Mouse (Mus musculus): ENCODE results near the gene Arhgef18. TPM values are rescaled to one million over a fixed set of nuclear protein-coding genes. Genes with fewer than 3 reads are reported as not detected.

The Arhgef18 gene
- total RNA-seq, 2 experiments from 2014 or later, result 43.8 to 45.2 TPM

- intact Hi-C loops (cut with DNase I), result no loop called here
- DNase-seq (ENCODE audit: low spot score in 2 of 2), result no peak
Observed at GRCm38 (mm10) chr8:3436492-3436891, 43.7 kb downstream of the Arhgef18 start.

- DNase-seq (ENCODE audit: low spot score in 2 of 2), result no peak
- intact Hi-C loops (cut with DNase I), result no loop called here
Observed at GRCm38 (mm10) chr8:3439510-3439909, 46.7 kb downstream of the Arhgef18 start.

DNA sequence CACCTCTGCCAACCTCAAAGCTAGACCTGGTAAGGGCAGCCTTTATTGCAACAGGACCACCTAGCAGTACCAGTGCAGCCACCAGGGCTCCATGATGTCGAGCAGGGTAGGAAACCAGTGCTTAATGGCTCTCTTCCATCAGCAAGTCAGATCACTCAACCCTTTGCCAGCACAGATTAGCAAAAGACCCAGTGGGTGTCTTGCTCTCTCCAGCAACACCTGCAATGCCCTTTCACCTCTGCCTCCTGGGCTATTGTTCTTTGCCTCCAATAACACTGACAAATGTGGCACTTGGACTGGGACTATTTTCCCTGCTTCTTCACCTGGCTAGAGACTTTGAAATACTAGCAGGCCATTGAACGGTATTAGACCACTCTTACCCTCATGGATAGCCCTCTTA lies 56.4 kb downstream of the Arhgef18 start:
- intact Hi-C loops (cut with DNase I), result no loop called here

GRCm38 (mm10) chr8:3450670-3451069 lies 57.9 kb downstream of the Arhgef18 start:
- intact Hi-C loops (cut with DNase I), result no loop called here
- DNase-seq (ENCODE audit: low spot score in 2 of 2), result peak; percentile 25 to 34

More for the DNA sequence above, 56.4 kb downstream of the Arhgef18 start:
- DNase-seq (ENCODE audit: low spot score in 2 of 2), result no peak

GRCm38 (mm10) chr8:3451992-3452391 lies 59.2 kb downstream of the Arhgef18 start:
- no peak for DNase-seq (ENCODE audit: low spot score in 2 of 2)
- intact Hi-C loops (cut with DNase I), result no loop called here

DNA sequence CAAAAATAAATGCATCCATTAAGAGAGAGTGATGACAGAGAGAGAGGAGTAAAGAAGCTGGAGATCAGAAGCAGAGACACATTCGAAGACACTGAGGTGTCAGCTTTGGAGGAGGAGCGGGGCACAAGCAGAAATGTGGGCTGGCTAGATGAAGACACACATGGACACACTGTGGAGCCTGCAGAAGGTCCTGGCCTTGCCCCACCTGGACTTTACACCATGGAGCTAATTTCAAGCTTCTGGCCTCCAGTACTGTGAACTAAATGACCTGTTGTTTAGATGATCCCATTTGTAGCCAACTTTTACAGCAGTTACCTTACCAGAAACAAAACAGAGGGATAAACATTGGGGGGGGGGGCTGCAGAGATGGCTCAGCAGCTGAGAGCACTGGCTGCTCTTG lies 70.4 kb downstream of the Arhgef18 start:
- DNase-seq (ENCODE audit: low spot score in 2 of 2), result no peak
- intact Hi-C loops (cut with DNase I), result loop anchor here (5.0 kb wide), 2 partner anchors 34 to 214 kb away; partner anchors contain the start of gene Trappc5

GRCm38 (mm10) chr8:3464309-3464708 lies 71.5 kb downstream of the Arhgef18 start:
- intact Hi-C loops (cut with DNase I), result loop anchor here (5.0 kb wide), 2 partner anchors 33 to 213 kb away; partner anchors contain the start of gene Trappc5
- no peak for DNase-seq (ENCODE audit: low spot score in 2 of 2)

DNA sequence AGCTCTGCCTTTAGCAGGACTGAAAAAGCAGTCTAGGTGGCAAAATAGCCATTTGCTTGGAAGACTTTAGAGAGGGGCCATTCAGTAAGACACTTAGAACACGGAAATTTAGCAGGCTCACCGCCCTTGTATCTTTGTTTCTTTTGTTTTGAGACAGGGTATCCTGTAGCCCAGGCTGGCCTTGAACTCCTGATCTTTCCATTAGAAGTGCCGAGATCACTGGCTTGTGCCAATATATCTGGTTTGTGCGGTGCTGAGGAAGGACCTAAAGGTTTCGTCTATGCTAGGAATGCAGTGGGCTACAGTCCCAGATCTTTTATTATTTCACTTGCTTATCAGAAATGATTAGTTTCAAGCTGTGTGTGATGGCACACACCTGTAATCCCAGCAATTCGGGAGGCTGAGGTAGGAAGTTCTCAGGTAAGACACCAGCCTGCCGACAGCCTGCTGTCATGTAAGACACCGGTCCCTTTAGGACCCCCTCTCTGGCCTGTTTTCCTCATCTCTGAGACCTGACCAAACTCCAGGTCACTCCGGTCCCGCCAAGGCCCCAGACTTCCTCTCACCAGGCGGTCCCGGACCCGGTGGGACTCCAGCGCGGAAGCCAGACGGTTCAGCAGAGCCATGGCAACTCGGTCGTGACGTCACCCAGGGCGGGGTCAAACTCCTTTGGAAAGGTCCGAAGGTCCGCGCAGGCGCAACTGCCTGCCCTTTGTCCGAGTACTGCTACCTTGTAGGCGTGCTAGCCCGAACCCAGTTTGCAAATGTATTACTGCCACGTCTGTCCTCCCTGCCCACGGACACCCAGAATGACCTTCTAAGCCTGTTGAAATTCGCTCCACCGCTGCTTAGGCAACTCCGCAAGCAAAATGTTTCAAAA lies 74.4 kb downstream of the Arhgef18 start, which contains the start of gene Pex11g:
TSS of gene Pex11g (minus strand) at position 675 of the 880 bp plus-strand sequence.
- DNase-seq (ENCODE audit: low spot score in 2 of 2), result peak; percentile 81 to 82
- intact Hi-C loops (cut with DNase I), result no loop called here

DNA sequence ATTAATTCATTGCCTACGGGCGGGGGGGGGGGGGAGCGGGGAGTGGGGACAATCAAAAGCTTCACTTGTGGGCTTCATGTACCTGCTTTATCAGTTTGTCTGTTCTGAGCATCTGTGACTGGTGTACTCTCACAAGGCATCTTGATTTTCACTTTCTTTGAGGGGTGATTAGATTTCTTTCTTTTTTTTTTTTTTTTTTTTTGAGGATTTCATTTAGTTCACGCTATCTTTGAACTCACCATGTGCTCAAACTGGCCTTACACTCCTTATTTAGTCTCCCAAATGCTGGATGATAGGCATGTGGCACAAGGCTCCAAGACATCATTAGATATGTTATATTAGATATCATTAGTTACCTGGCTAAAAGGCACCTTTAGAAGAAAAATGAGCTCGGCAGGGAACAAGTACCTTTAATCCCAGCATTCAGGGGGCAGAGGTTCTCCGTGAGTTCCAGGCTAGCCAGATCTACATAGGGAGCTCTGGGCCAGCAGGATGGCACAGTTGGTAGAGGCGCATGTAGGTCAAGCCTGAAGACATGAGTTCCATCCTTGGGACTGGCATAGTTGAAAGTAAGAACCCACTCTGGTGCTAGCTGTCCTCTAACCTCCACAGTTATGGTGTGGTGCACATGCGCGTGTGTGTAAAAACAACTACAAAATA lies 75.2 kb downstream of the Arhgef18 start:
- intact Hi-C loops (cut with DNase I), result no loop called here

DNA sequence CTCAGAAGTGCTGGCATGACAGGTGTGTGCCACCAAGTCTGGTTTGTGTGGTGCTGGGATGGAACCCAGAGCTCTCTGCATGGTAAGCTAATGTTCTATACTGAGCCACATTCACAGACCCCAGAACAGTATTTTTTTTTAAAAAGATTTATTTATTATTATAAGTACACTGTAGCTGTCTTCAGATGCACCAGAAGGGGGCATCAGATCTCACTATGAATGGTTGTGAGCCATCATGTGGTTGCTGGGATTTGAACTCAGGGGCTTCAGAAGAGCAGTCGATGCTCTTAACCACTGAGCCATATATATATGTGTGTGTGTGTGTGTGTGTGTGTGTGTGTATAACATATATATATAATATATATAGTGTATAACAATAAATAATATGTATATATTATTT lies 76.0 kb downstream of the Arhgef18 start:
- DNase-seq (ENCODE audit: low spot score in 2 of 2), result no peak
- intact Hi-C loops (cut with DNase I), result no loop called here

More for the DNA sequence above, 75.2 kb downstream of the Arhgef18 start:
- DNase-seq (ENCODE audit: low spot score in 2 of 2), result no peak

DNA sequence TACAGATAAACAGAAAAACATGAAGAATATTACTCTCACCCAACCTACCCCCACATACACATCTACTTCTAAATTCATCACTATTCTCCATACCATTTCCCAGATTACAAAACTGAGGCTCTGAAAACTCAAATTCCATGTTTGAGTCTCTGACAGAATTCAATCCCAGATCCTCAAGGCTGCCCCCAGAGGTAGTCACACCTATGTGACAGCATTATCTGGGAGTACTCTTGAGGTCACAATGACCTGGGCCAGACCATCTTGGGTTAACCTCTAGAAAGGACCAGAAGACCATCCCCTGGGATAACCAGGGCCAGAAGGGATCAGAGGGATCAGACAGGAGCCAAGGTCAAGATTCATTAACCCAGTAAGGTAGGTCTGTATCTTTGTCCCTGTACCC lies 77.8 kb downstream of the Arhgef18 start, which contains the start of gene Tex45:
TSS of gene Tex45 (plus strand) at position 301 of the 400 bp plus-strand sequence.
- intact Hi-C loops (cut with DNase I), result no loop called here
- DNase-seq (ENCODE audit: low spot score in 2 of 2), result no peak

GRCm38 (mm10) chr8:3475715-3476429 lies 83.1 kb downstream of the Arhgef18 start:
- DNase-seq (ENCODE audit: low spot score in 2 of 2), result no peak
- intact Hi-C loops (cut with DNase I), result no loop called here

- no peak for DNase-seq (ENCODE audit: low spot score in 2 of 2)
- intact Hi-C loops (cut with DNase I), result no loop called here
Observed at GRCm38 (mm10) chr8:3480221-3480785, 87.5 kb downstream of the Arhgef18 start.

DNA sequence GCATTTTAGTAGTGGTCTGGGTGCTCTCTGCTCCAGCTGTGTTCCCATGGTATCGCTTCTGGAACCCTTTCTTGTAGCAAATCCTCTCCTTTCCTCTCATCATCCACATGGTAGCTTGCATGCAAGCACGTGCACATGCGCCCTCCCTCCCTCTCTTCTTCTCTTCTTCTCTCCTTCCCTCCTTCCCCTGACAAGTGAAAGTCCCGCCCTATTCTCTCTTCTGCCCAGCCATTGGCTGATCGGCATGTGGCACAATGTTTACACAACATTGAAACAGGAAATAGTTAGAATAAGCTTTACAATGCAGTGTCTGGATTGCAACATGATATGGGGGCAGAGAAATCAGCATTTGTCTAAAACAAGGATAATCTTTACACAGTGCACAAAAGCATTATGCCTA lies 88.8 kb downstream of the Arhgef18 start:
- no peak for DNase-seq (ENCODE audit: low spot score in 2 of 2)
- intact Hi-C loops (cut with DNase I), result no loop called here

- DNase-seq (ENCODE audit: low spot score in 2 of 2), result no peak
- intact Hi-C loops (cut with DNase I), result no loop called here
Observed at GRCm38 (mm10) chr8:3482240-3482740, 89.5 kb downstream of the Arhgef18 start.

DNA sequence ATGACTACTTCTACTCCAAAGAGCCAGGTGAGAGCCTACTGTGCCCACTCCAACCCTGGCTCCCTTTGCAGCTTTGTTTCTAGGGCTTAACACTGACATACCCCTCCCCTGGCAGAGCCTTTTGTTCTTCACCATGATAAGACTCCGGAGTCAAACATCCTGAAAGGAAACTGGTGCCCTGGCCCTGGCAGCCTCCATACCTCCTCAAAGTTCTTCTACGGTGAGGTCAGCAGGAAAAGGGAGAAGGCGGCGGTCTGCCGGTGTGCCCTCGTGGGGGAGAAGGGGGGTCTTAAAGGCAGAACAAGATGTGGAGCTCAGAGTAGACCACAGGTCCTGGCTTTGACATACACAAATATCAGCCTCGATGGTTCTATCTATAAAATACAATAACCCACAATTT lies 90.7 kb downstream of the Arhgef18 start:
- intact Hi-C loops (cut with DNase I), result no loop called here
- DNase-seq (ENCODE audit: low spot score in 2 of 2), result no peak

DNA sequence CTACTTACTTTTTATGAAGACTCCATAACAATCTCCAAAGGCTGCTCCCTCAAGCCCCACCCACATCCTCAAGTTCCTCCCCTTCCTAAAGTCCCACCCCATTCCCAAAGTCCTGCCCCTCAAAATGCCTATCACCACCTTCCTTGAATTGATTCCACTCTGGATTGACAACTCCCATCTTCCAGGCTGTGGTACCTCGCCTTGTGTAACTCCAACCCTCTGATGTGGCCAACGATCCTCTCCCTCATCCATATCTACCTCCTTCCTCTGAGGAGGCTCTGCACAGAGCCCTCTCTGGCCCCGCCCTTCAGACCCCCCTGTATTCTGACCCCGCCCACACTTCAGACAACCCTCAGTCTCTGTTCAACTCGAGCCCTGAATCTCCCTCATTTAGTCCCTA lies 92.4 kb downstream of the Arhgef18 start:
- DNase-seq (ENCODE audit: low spot score in 2 of 2), result no peak
- intact Hi-C loops (cut with DNase I), result no loop called here

GRCm38 (mm10) chr8:3492901-3493844 lies 100.4 kb downstream of the Arhgef18 start, which contains the start of gene Zfp358:
Gene Zfp358, plus strand, starts transcription at chr8:3493138.
- peak; percentile 60 to 68 for DNase-seq (ENCODE audit: low spot score in 2 of 2)
- intact Hi-C loops (cut with DNase I), result no loop called here
